Mouse (Mus musculus) liver (tissue): ENCODE measurements around the gene Adcy7.

Source experiments
- DNase-seq: peaks from one replicate; pipeline ENCODE4 v3.0.0-alpha.2; 2020; ENCODE audit warnings: mixed read lengths

Gene Adcy7

GRCm38 (mm10) chr8:88279220-88279619 is 7.0 kb downstream of the Adcy7 start:
- DNase-seq: no peak

- DNase-seq: peak; percentile 65
These were observed 7.5 kb downstream of the Adcy7 start for GRCm38 (mm10) chr8:88279670-88280069.

- DNase-seq: no peak
These were observed 8.7 kb downstream of the Adcy7 start for GRCm38 (mm10) chr8:88280904-88281303.

GRCm38 (mm10) chr8:88282684-88283083 is 10.5 kb downstream of the Adcy7 start:
- DNase-seq: no peak

GRCm38 (mm10) chr8:88283243-88284115 is 11.3 kb downstream of the Adcy7 start:
- no peak for DNase-seq

- no peak for DNase-seq
These were observed 12.5 kb downstream of the Adcy7 start for GRCm38 (mm10) chr8:88284738-88285137.

GRCm38 (mm10) chr8:88285469-88286356 is 13.5 kb downstream of the Adcy7 start:
- DNase-seq: peak; percentile 70

- DNase-seq: no peak
These were observed 14.3 kb downstream of the Adcy7 start for GRCm38 (mm10) chr8:88286421-88286960.

GRCm38 (mm10) chr8:88288622-88289242 is 16.5 kb downstream of the Adcy7 start:
- DNase-seq: peak; percentile 66

GRCm38 (mm10) chr8:88289901-88290300 is 17.7 kb downstream of the Adcy7 start:
- peak; percentile 54 for DNase-seq

GRCm38 (mm10) chr8:88290326-88291304 is 18.4 kb downstream of the Adcy7 start:
- DNase-seq: no peak

GRCm38 (mm10) chr8:88291305-88291690 is 19.1 kb downstream of the Adcy7 start:
- no peak for DNase-seq

- DNase-seq: peak; percentile 70
These were observed 20.7 kb downstream of the Adcy7 start for GRCm38 (mm10) chr8:88292926-88293325.

GRCm38 (mm10) chr8:88293590-88294356 is 21.6 kb downstream of the Adcy7 start:
- peak; percentile 48 for DNase-seq

- DNase-seq: peak; percentile 48
These were observed 22.8 kb downstream of the Adcy7 start for GRCm38 (mm10) chr8:88294977-88295376.

- DNase-seq: peak; percentile 86
These were observed 26.0 kb downstream of the Adcy7 start for GRCm38 (mm10) chr8:88297976-88298732.

- no peak for DNase-seq
These were observed 26.5 kb downstream of the Adcy7 start for GRCm38 (mm10) chr8:88298733-88299103.

GRCm38 (mm10) chr8:88299907-88300603 is 27.9 kb downstream of the Adcy7 start:
- DNase-seq: peak; percentile 88
